Mouse (Mus musculus): ENCODE data around the gene Kdelc2. TPM values are rescaled to one million over a fixed set of nuclear protein-coding genes. Genes with fewer than 3 reads are reported as not detected.

Gene Kdelc2
- polyA plus RNA-seq, 3 experiments from 2014 or later, result 1.6 to 2.2 (median 2.1) TPM

Other genes starting within 250 kb of the Kdelc2 start
- gene Ddx10, start 136.0 kb upstream of the Kdelc2 start, polyA plus RNA-seq (2017; shearing (Covaris generic)), result 10 to 100 TPM; 40.1 to 65.0 (median 54.7) TPM
- under 1 TPM; 0.39 to 0.95 (median 0.84) TPM for gene Exph5, start 82.4 kb upstream of the Kdelc2 start, polyA plus RNA-seq (2017; shearing (Covaris generic))
- under 1 TPM; 0.78 to 0.95 (median 0.81) TPM for gene 4930550C14Rik, start 18.3 kb downstream of the Kdelc2 start, polyA plus RNA-seq (2017; shearing (Covaris generic))
- gene Atm, start 152.7 kb downstream of the Kdelc2 start, polyA plus RNA-seq (2017; shearing (Covaris generic)), result 10 to 100 TPM; 23.2 to 33.6 (median 28.9) TPM
- 10 to 100 TPM; 12.5 to 18.0 (median 13.2) TPM for gene Npat, start 153.0 kb downstream of the Kdelc2 start, polyA plus RNA-seq (2017; shearing (Covaris generic))
- 10 to 100 TPM; 54.8 to 88.4 (median 87.9) TPM for gene Acat1, start 226.4 kb downstream of the Kdelc2 start, polyA plus RNA-seq (2017; shearing (Covaris generic))